Mouse (Mus musculus) forebrain, embryonic 14.5 days (tissue): ENCODE measurements at regions not wholly inside any gene's neighbourhood (a gene's known extent, or its start where the extent isn't known, plus 50 kb on each side); places are given as distances from the start of the nearest gene placed in this dataset.

Source experiments
- ATAC-seq: fragments of 200-750 bp; cut with Nextera tagmentation; 2 replicates; pipeline ENCODE4 v1.8.0; 2017; ENCODE audit warnings: mild to moderate bottlenecking, moderate library complexity
- DNase-seq: peaks from one replicate; pipeline ENCODE4 v3.0.0-alpha.2; 2015; ENCODE audit warnings: low spot score
- H3K27ac ChIP-seq: fragments of 300-500 bp; sonication (generic); 2 replicates; pipeline ENCODE4 v1.5.1; 2014; ENCODE audit warnings: low read depth, mild to moderate bottlenecking, control low read depth, low read length, moderate library complexity
- H3K27me3 ChIP-seq: fragments of 300-500 bp; sonication (generic); replicated peaks from 2 replicates; pipeline ENCODE4 v1.6.1; 2014; ENCODE audit warnings: low read length, control low read depth, mixed read lengths; ENCODE audit not compliant: control insufficient read depth, insufficient read depth
- H3K36me3 ChIP-seq: fragments of 300-500 bp; sonication (generic); 2 replicates; pipeline ENCODE4 v1.6.1; 2014; ENCODE audit warnings: low read length, control low read depth; ENCODE audit not compliant: control insufficient read depth, insufficient read depth
- H3K4me1 ChIP-seq: fragments of 300-500 bp; sonication (generic); 2 replicates; pipeline ENCODE4 v1.6.1; 2014; ENCODE audit warnings: antibody characterized with exemption, low read length, control low read depth; ENCODE audit not compliant: control insufficient read depth, insufficient read depth
- H3K4me2 ChIP-seq: fragments of 300-500 bp; sonication (generic); 2 replicates; pipeline ENCODE4 v1.6.1; 2014; ENCODE audit warnings: mild to moderate bottlenecking, control low read depth, low read length
- H3K4me3 ChIP-seq: fragments of 300-500 bp; sonication (generic); 2 replicates; pipeline ENCODE4 v1.5.1; 2014; ENCODE audit warnings: low read depth, low read length, control low read depth
- H3K9ac ChIP-seq: fragments of 300-500 bp; sonication (generic); 2 replicates; pipeline ENCODE4 v1.6.1; 2014; ENCODE audit warnings: mild to moderate bottlenecking, low read length, control low read depth, moderate library complexity
- H3K9me3 ChIP-seq: fragments of 300-500 bp; sonication (generic); replicated peaks from 2 replicates; pipeline ENCODE4 v1.6.1; 2016; ENCODE audit warnings: low read length, control low read depth, mixed read lengths; ENCODE audit not compliant: control insufficient read depth
- WGBS: fragments of 180-500 bp; shearing (Covaris S2); extraction: QIAGEN DNeasy Blood & Tissue Kit; methylation state at CpG from one replicate; pipeline ENCODE4 v1.1.7; 2014; 5-methylcytosine and 5-hydroxymethylcytosine counted together

DNA sequence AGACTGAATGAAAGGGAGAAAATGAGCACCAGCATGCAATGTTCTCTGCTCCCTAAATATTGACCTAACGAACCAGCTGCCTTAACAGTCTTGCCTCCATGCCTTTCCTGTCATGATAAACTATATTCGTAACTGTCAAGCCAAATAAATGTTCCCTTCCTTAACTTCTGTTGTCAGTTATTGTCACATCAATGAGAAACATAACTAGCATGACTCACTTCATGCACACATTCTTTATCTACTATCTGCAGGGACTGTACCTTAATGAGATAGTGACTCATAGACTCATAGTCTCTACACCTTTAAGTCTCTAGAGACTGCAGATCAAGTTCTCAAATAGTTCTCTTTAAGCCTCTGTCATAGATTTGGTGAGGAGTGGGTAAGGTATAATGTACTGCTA lies 349.2 kb upstream of the Slc30a5 start:
- no peaks in the 10 kb centered on the region for H3K4me1 ChIP-seq
- H3K4me3 ChIP-seq: no peak overlapping the region
- H3K9ac ChIP-seq: no peak overlapping the region
- ATAC-seq: no peak
- WGBS: 82% methylated on average over 2 of the region's 2 CpGs
- H3K4me2 ChIP-seq: no peak overlapping the region
- no peaks in the 10 kb centered on the region for H3K27me3 ChIP-seq
- no peaks in the 10 kb centered on the region for H3K36me3 ChIP-seq
- H3K9me3 ChIP-seq: no peaks in the 10 kb centered on the region
- no peak for DNase-seq
- no peak overlapping the region for H3K27ac ChIP-seq

DNA sequence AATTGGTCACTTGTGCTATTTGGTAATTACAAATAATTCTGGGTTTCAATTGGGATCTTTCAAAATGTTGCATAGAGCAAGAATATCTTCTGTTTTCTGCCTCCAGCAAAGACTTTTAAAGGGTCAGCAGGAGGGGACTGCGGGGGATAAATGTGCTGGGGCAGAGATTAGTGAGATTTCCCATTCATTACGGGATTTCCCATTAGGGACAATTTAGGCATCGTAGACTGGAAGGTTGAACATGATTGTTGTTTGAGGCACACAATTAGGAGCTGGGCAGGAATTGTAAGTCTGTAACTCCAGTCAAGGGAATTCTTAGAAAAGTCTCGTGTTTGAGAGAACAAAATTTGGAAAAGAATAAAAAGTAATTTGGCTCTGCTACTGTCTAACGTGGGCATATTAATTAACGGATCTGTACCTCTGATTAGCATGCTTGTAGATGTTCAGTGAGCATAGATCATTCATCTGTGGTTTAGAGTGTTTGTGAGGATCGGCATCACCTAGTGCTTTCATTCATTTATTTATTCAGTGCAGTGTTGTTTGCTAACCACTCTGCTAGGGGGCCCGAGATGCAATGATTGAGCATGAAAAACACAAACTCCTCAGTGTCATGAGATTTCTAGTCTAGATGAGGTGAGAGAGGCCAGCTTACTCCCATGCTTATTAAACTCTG lies 341.9 kb upstream of the Slc30a5 start:
- Histone ChIP-seq H3K4me1 (peaks cover 6% of the 10 kb centered on the region), H3K4me2 (no peak overlapping the region), H3K4me3 (no peak overlapping the region), H3K9ac (no peak overlapping the region), H3K27me3 (0 out of 2 replicates have a peak, but pooled peaks cover 3% of the 10 kb centered on the region), H3K36me3 (no peaks in the 10 kb centered on the region), H3K9me3 (no peaks in the 10 kb centered on the region), H3K27ac (no peak overlapping the region)
- peak; percentile 66 for DNase-seq
- 4% methylated on average over 8 of the region's 8 CpGs for WGBS
- ATAC-seq: peak; percentile 80

GRCm38 (mm10) chr13:101161768-101162167 lies 328.5 kb upstream of the Slc30a5 start:
- H3K36me3 ChIP-seq: no peaks in the 10 kb centered on the region
- H3K9me3 ChIP-seq: no peaks in the 10 kb centered on the region
- no peak overlapping the region for H3K9ac ChIP-seq
- H3K4me1 ChIP-seq: no peaks in the 10 kb centered on the region
- 59% methylated on average over 2 of the region's 2 CpGs for WGBS
- no peak overlapping the region for H3K27ac ChIP-seq
- H3K27me3 ChIP-seq: no peaks in the 10 kb centered on the region
- H3K4me3 ChIP-seq: no peak overlapping the region
- DNase-seq (no peak), ATAC-seq (no peak)
- no peak overlapping the region for H3K4me2 ChIP-seq

GRCm38 (mm10) chr13:101159878-101160277 lies 326.7 kb upstream of the Slc30a5 start:
- DNase-seq (no peak), ATAC-seq (no peak)
- Histone ChIP-seq H3K4me3 (no peak overlapping the region), H3K4me2 (no peak overlapping the region), H3K36me3 (no peaks in the 10 kb centered on the region), H3K27me3 (no peaks in the 10 kb centered on the region), H3K27ac (no peak overlapping the region), H3K9me3 (no peaks in the 10 kb centered on the region), H3K4me1 (no peaks in the 10 kb centered on the region), H3K9ac (no peak overlapping the region)
- 89% methylated on average over 3 of the region's 3 CpGs for WGBS

- Histone ChIP-seq H3K4me2 (no peak overlapping the region), H3K9ac (no peak overlapping the region), H3K4me1 (no peaks in the 10 kb centered on the region), H3K4me3 (no peak overlapping the region), H3K27ac (no peak overlapping the region), H3K9me3 (no peaks in the 10 kb centered on the region), H3K36me3 (no peaks in the 10 kb centered on the region), H3K27me3 (no peaks in the 10 kb centered on the region)
- DNase-seq (no peak), ATAC-seq (no peak)
These were observed 320.5 kb upstream of the Slc30a5 start for GRCm38 (mm10) chr13:101153760-101154159.

DNA sequence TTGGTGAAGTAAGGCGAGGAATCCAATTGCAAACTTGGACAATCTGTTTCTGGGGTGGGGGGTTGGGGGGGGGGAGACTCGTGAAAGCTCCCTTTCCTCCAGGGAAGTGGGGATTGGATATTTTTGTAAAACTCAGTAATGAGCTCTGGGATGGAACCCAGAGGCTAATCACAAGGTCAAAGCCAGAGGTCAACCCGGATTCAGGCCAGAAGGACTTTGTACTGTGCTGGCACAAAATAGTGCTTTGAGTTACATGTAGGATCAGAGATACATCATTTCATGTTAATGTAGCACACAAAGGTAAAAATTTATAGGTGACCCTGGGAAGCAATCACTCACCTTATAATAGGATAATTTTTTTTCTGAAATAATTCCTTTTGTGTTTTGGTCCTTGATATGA lies 309.5 kb upstream of the Slc30a5 start:
- Histone ChIP-seq H3K27ac (no peak overlapping the region), H3K9me3 (no peaks in the 10 kb centered on the region), H3K4me3 (no peak overlapping the region), H3K36me3 (no peaks in the 10 kb centered on the region), H3K4me1 (no peaks in the 10 kb centered on the region), H3K4me2 (no peak overlapping the region), H3K9ac (no peak overlapping the region), H3K27me3 (no peaks in the 10 kb centered on the region)
- 83% methylated on average over 3 of the region's 3 CpGs for WGBS
- ATAC-seq (no peak), DNase-seq (no peak)

DNA sequence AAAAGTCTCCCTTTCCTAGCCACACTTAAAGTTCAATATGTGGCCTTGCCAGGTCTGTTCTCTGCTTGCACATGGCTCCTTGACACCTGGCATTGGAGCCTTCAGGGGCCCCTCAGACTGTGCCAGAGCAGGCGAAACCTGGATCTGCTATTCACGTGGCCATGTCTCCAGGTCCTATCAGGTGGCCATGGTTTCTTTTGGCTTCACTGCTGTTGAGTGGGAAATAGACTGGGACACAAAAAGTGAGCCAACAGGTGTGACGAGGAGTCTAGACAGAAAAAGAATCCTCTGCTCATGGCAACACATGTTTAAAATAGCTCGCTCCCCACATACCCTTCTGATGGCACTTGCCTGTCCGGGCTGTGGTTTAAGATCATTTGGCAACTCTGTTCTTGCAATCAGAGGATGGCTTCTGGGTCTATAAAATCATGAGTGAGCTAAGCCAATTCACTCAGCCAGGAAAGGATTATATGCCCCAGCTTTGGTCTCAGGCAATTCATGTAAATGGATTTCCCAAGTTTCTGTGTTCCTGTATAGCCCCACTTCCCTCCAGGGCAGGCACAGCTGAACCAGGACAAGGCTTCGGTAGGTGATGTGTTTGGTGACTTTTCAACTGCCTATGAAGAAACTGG lies 309.0 kb upstream of the Slc30a5 start:
- H3K4me3 ChIP-seq: no peak overlapping the region
- no peak overlapping the region for H3K27ac ChIP-seq
- H3K4me2 ChIP-seq: no peak overlapping the region
- no peak for ATAC-seq
- H3K4me1 ChIP-seq: no peaks in the 10 kb centered on the region
- 86% methylated on average over 6 of the region's 6 CpGs for WGBS
- H3K9me3 ChIP-seq: no peaks in the 10 kb centered on the region
- H3K36me3 ChIP-seq: no peaks in the 10 kb centered on the region
- no peak for DNase-seq
- H3K27me3 ChIP-seq: no peaks in the 10 kb centered on the region
- no peak overlapping the region for H3K9ac ChIP-seq

GRCm38 (mm10) chr13:101129466-101129865 lies 296.2 kb upstream of the Slc30a5 start:
- Histone ChIP-seq H3K4me1 (no peaks in the 10 kb centered on the region), H3K9ac (no peak overlapping the region), H3K27ac (no peak overlapping the region), H3K36me3 (no peaks in the 10 kb centered on the region), H3K9me3 (no peaks in the 10 kb centered on the region), H3K27me3 (no peaks in the 10 kb centered on the region), H3K4me3 (no peak overlapping the region), H3K4me2 (no peak overlapping the region)
- DNase-seq: peak; percentile 27
- 88% methylated on average over 3 of the region's 3 CpGs for WGBS
- ATAC-seq: no peak

DNA sequence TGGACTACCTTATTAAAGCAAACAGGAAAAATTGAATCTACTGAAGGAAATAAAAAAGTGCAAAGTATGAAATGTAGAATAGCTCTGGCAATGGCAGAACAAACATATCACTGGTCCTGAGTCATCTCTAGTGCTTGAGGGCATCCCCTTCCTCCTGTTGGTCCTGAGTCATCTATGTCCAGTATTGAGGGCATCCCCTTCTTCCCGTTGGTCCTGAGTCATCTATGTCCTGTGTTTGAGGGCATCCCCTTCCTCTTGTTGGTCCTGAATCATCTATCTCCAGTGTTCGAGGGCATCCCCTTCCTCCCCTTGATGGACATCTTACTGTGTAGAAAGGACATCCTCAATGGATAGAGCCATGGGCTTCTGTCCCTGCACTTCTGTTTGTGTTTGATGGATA lies 294.6 kb upstream of the Slc30a5 start:
- WGBS: 86% methylated on average over 2 of the region's 2 CpGs
- H3K9me3 ChIP-seq: no peaks in the 10 kb centered on the region

More for the DNA sequence above, 294.6 kb upstream of the Slc30a5 start:
- Histone ChIP-seq H3K4me3 (no peak overlapping the region), H3K4me1 (no peaks in the 10 kb centered on the region), H3K9ac (no peak overlapping the region), H3K36me3 (no peaks in the 10 kb centered on the region), H3K4me2 (no peak overlapping the region), H3K27ac (no peak overlapping the region), H3K27me3 (no peaks in the 10 kb centered on the region)
- DNase-seq (no peak), ATAC-seq (no peak)
